Mouse (Mus musculus) left cerebral cortex, adult 2 months (tissue): ENCODE data around the gene Uck2. TPM values are rescaled to one million over a fixed set of nuclear protein-coding genes. Genes with fewer than 3 reads are reported as not detected.

Source experiments
- DNase-seq, 2 experiments: peaks; one replicate each; pipeline ENCODE4 v3.0.0; 2021 to 2022; ENCODE audit warnings: low spot score in 2 of 2, mixed read lengths in 1 of 2; ENCODE audit errors: extremely low spot score in 1 of 2
- H3K27ac ChIP-seq: fragments of 200-600 bp; 2 replicates; pipeline ENCODE4 v1.8.1; 2022
- H3K4me3 ChIP-seq: fragments of 200-600 bp; 2 replicates; pipeline ENCODE4 v1.8.1; 2022
- CTCF ChIP-seq: fragments of 200-600 bp; IDR thresholded peaks from 2 replicates; pipeline ENCODE4 v1.8.1; 2022; ENCODE audit warnings: antibody characterized with exemption, mild to moderate bottlenecking, moderate library complexity
- intact Hi-C: fragments of 180-260 bp; cut with DNase I; formaldehyde crosslinking; loops from one replicate; pipeline ENCODE4 v1.15.1; 2025
- total RNA-seq, 2 experiments: library from RNA; stranded (reverse); gene quantifications; 2 replicates each; pipeline ENCODE4 v1.2.3; 2021

Uck2 gene
- total RNA-seq, 2 experiments from 2014 or later = 30.9 to 42.1 TPM

- peak overlapping the region; percentile 91 for H3K27ac ChIP-seq
- TF ChIP-seq CTCF = no peak; the same call in 1 of the 2 replicates
- peak overlapping the region; percentile 72 for H3K4me3 ChIP-seq
- DNase-seq = peak; percentile 54 to 56
- intact Hi-C loops = loop anchor here (2.0 to 5.0 kb wide), 3 partner anchors 25 to 41 kb away; partner anchors contain the start of gene Tmco1
These were observed 1.5 kb downstream of the Uck2 start for GRCm38 (mm10) chr1:167283441-167284257.

- no peak for DNase-seq
- TF ChIP-seq CTCF = no peak
- Histone ChIP-seq H3K4me3 (peak overlapping the region; percentile 72; the same call in 1 of the 2 replicates), H3K27ac (no peak overlapping the region)
- intact Hi-C loops = loop anchor here (5.0 kb wide), 1 partner anchor 40 kb away; no protein-coding TSS in a partner anchor
These were observed 2.4 kb downstream of the Uck2 start for GRCm38 (mm10) chr1:167282768-167283167.

GRCm38 (mm10) chr1:167282112-167282511 lies 3.0 kb downstream of the Uck2 start:
- Histone ChIP-seq H3K4me3 (no peak overlapping the region), H3K27ac (no peak overlapping the region)
- no peak for TF ChIP-seq CTCF
- no peak for DNase-seq
- intact Hi-C loops = loop anchor here (5.0 kb wide), 1 partner anchor 40 kb away; no protein-coding TSS in a partner anchor

- DNase-seq = no peak
- intact Hi-C loops = loop anchor here (5.0 kb wide), 1 partner anchor 38 kb away; no protein-coding TSS in a partner anchor
- Histone ChIP-seq H3K27ac (no peak overlapping the region), H3K4me3 (no peak overlapping the region)
- no peak for TF ChIP-seq CTCF
These were observed 5.1 kb downstream of the Uck2 start for GRCm38 (mm10) chr1:167280061-167280460.

- no peak overlapping the region for H3K4me3 ChIP-seq
- no peak for DNase-seq
- intact Hi-C loops = no loop called here
- no peak for TF ChIP-seq CTCF
- H3K27ac ChIP-seq = no peak overlapping the region
These were observed 5.9 kb downstream of the Uck2 start for GRCm38 (mm10) chr1:167279160-167279715.

- intact Hi-C loops = no loop called here
- no peak for DNase-seq
- H3K27ac ChIP-seq = no peak overlapping the region
- H3K4me3 ChIP-seq = no peak overlapping the region
- TF ChIP-seq CTCF = no peak
These were observed 6.7 kb downstream of the Uck2 start for GRCm38 (mm10) chr1:167278395-167278794.

GRCm38 (mm10) chr1:167274646-167275390 lies 10.3 kb downstream of the Uck2 start:
- H3K4me3 ChIP-seq = no peak overlapping the region
- DNase-seq = no peak
- intact Hi-C loops = no loop called here
- TF ChIP-seq CTCF = no peak
- H3K27ac ChIP-seq = no peak overlapping the region

GRCm38 (mm10) chr1:167273380-167274163 lies 11.5 kb downstream of the Uck2 start:
- no peak for TF ChIP-seq CTCF
- Histone ChIP-seq H3K4me3 (no peak overlapping the region), H3K27ac (peak overlapping the region; percentile 8; the same call in 1 of the 2 replicates)
- intact Hi-C loops = no loop called here
- no peak for DNase-seq

GRCm38 (mm10) chr1:167271841-167272240 lies 13.3 kb downstream of the Uck2 start:
- no peak for DNase-seq
- H3K27ac ChIP-seq = no peak overlapping the region
- intact Hi-C loops = no loop called here

GRCm38 (mm10) chr1:167271304-167271703 lies 13.8 kb downstream of the Uck2 start:
- no peak for DNase-seq
- no peak for TF ChIP-seq CTCF
- Histone ChIP-seq H3K27ac (no peak overlapping the region), H3K4me3 (no peak overlapping the region)
- intact Hi-C loops = no loop called here

More at GRCm38 (mm10) chr1:167271841-167272240, 13.3 kb downstream of the Uck2 start:
- no peak for TF ChIP-seq CTCF
- no peak overlapping the region for H3K4me3 ChIP-seq
